Mouse (Mus musculus) kidney, adult 11 months (tissue): ENCODE results near the gene Gab3.
"Not testable (repeated sequence)": the region's sequence is repeated elsewhere in the genome, so short reads cannot be mapped to it uniquely, and the experiment has no call there.

Source experiments
- DNase-seq: peaks from one replicate; pipeline ENCODE4 v3.0.0; 2022

Gab3 gene

GRCm38 (mm10) chrX:75034054-75034453 lies 51.2 kb downstream of the Gab3 start:
- not testable (repeated sequence) for DNase-seq

- no peak for DNase-seq
These were observed 101.5 kb downstream of the Gab3 start for GRCm38 (mm10) chrX:74983734-74984133.

- DNase-seq, result not testable (repeated sequence)
These were observed 122.4 kb downstream of the Gab3 start for GRCm38 (mm10) chrX:74962899-74963298.

- not testable (repeated sequence) for DNase-seq
These were observed 126.1 kb downstream of the Gab3 start for GRCm38 (mm10) chrX:74959161-74959560.
